Mouse (Mus musculus): Measurements from ENCODE around the gene Slc25a35.

GRCm38 (mm10) chr11:68923191-68923590 lies 44.7 kb upstream of the Slc25a35 start:
- TF ChIP-seq GATA1 (IDR thresholded peaks at IDR 0.05; ENCODE audit: borderline replicate concordance, low read length) (no peak), FLI1 (IDR thresholded peaks at IDR 0.05; ENCODE audit: low read length) (no peak)
